Mouse (Mus musculus) embryonic facial prominence, embryonic 12.5 days (tissue): ENCODE measurements around the gene Glmp. TPM values are rescaled to one million over a fixed set of nuclear protein-coding genes. Genes with fewer than 3 reads are reported as not detected.
"Not testable (repeated sequence)": the region's sequence is repeated elsewhere in the genome, so short reads cannot be mapped to it uniquely, and the experiment has no call there.

ENCODE experiments used
- ATAC-seq: fragments of 200-750 bp; cut with Nextera tagmentation; 2 replicates; pipeline ENCODE4 v1.8.0; 2017; ENCODE audit not compliant: insufficient number of reproducible peaks, insufficient read depth, low FRiP score, low TSS enrichment
- H3K27ac ChIP-seq: fragments of 300-500 bp; sonication (generic); 2 replicates; pipeline ENCODE4 v1.5.1; 2016; ENCODE audit warnings: mild to moderate bottlenecking
- H3K27me3 ChIP-seq: fragments of 300-500 bp; sonication (generic); 2 replicates; pipeline ENCODE4 v1.6.1; 2016; ENCODE audit warnings: mild to moderate bottlenecking, moderate library complexity
- H3K36me3 ChIP-seq: fragments of 300-500 bp; sonication (generic); 2 replicates; pipeline ENCODE4 v1.6.1; 2016; ENCODE audit warnings: mild to moderate bottlenecking
- H3K4me1 ChIP-seq: fragments of 300-500 bp; sonication (generic); 2 replicates; pipeline ENCODE4 v1.6.1; 2016
- H3K4me2 ChIP-seq: fragments of 300-500 bp; sonication (generic); replicated peaks from 2 replicates; pipeline ENCODE4 v1.6.1; 2016; ENCODE audit warnings: mild to moderate bottlenecking, moderate library complexity
- H3K4me3 ChIP-seq: fragments of 300-500 bp; sonication (generic); 2 replicates; pipeline ENCODE4 v1.5.1; 2016; ENCODE audit warnings: mild to moderate bottlenecking
- H3K9ac ChIP-seq: fragments of 300-500 bp; sonication (generic); 2 replicates; pipeline ENCODE4 v1.6.1; 2016; ENCODE audit warnings: mild to moderate bottlenecking, moderate library complexity
- H3K9me3 ChIP-seq: fragments of 300-500 bp; sonication (generic); 2 replicates; pipeline ENCODE4 v1.6.1; 2016; ENCODE audit warnings: mild to moderate bottlenecking, moderate library complexity
- WGBS: fragments of 180-500 bp; shearing (Covaris S2); methylation state at CpG from one replicate; pipeline ENCODE4 v1.1.7; 2016; 5-methylcytosine and 5-hydroxymethylcytosine counted together
- polyA plus RNA-seq: library from polyadenylated mRNA; unstranded; fragments of >200 nt; fragmentation: Nextera tagmentation; extraction: Ambion mirVana; gene quantifications from 2 replicates; pipeline ENCODE4 v1.2.1, GENCODE M21; 2016

The Glmp gene
- polyA plus RNA-seq, 1 experiment from 2014 or later: 169 TPM

DNA sequence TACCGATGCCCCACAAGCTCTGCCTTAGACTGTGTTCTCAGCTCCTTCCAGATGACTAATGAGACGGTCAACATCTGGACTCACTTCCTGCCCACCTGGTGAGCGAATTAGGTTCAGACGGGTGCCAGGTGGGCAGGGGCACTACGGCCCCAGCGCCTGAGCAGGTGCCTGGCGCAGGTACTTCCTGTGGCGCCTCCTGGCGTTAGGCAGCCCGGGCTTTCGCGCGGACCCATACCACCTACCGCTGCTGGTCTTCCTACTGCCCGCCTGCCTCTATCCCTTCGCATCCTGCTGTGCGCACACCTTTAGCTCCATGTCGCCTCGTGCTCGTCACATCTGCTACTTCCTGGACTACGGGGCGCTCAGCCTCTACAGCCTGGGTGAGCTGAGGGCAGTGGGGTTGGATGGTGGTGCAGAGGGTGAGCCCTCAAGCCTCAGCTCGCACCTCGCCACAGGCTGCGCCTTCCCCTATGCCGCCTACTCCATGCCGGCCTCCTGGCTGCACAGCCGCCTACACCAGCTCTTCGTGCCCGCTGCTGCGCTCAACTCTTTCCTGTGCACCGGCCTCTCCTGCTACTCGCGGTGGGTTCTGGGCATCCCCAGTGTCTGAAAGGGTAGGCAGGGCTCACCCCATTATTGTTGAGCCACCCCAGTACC is 41.0 kb downstream of the Glmp start:
- Histone ChIP-seq H3K4me1 (no peaks in the 10 kb centered on the region), H3K9ac (no peak overlapping the region), H3K27me3 (peaks cover 25% of the 10 kb centered on the region), H3K4me3 (no peak overlapping the region), H3K4me2 (no peak overlapping the region; the same call in 1 of the 2 replicates), H3K36me3 (peaks cover 17% of the 10 kb centered on the region), H3K9me3 (peaks cover 8% of the 10 kb centered on the region; the same call in 1 of the 2 replicates), H3K27ac (no peak overlapping the region)
- ATAC-seq: no peak; the same call in 1 of the 2 replicates
- 37% methylated on average over 34 of the region's 34 CpGs for WGBS

- Histone ChIP-seq H3K4me3 (peak overlapping the region; percentile 24; the same call in 1 of the 2 replicates), H3K4me2 (peak overlapping the region; percentile 40), H3K27me3 (peaks cover 25% of the 10 kb centered on the region)
- H3K9me3 ChIP-seq, H3K4me1 ChIP-seq, H3K36me3 ChIP-seq, H3K27ac ChIP-seq, H3K9ac ChIP-seq: not testable (repeated sequence)
- peak; percentile 76 for ATAC-seq
- WGBS: 5% methylated on average over 22 of the region's 22 CpGs
Measured at GRCm38 (mm10) chr3:88366830-88367428, 42.1 kb downstream of the Glmp start.

- not testable (repeated sequence) for H3K9ac ChIP-seq, H3K27ac ChIP-seq, H3K9me3 ChIP-seq, H3K4me3 ChIP-seq, H3K4me2 ChIP-seq, H3K36me3 ChIP-seq, H3K4me1 ChIP-seq
- H3K27me3 ChIP-seq: peaks cover 25% of the 10 kb centered on the region
- WGBS: 43% methylated on average over 3 of the region's 7 CpGs
- 0 out of 2 replicates have a peak, but pooled peaks have one; percentile 12 for ATAC-seq
Measured at GRCm38 (mm10) chr3:88367517-88367916, 42.7 kb downstream of the Glmp start.

- not testable (repeated sequence) for H3K4me2 ChIP-seq, H3K27ac ChIP-seq, ATAC-seq, H3K4me1 ChIP-seq, H3K36me3 ChIP-seq, H3K9ac ChIP-seq, H3K9me3 ChIP-seq, H3K4me3 ChIP-seq
- H3K27me3 ChIP-seq: peaks cover 25% of the 10 kb centered on the region
- WGBS: 85% methylated on average over 7 of the region's 7 CpGs
Measured at GRCm38 (mm10) chr3:88368511-88368910, 43.7 kb downstream of the Glmp start.

DNA sequence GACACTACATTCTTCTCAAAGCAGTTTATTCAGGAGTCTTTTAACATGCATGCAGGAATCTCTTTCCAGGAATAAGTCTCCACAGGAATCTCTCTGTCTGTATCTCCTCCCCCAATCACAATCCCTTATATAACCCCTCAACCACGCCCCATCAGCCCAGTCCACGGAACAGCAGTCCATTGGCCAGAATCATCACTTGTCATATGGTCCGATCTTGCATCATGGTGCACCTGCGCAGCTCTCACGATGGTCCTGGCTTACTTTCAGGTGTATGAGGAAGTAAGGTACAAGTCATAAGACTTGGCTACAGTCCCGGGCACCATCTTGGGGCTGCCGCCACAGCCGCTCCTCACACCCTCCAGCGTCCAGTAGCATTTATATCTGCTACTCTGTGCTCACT is 47.8 kb downstream of the Glmp start, which contains the start of gene Bglap3:
Gene Bglap3, minus strand, starts transcription at position 101 of the 400 bp plus-strand sequence.
- WGBS: 91% methylated on average over 9 of the region's 9 CpGs
- H3K4me2 ChIP-seq, H3K4me3 ChIP-seq, H3K4me1 ChIP-seq, H3K9me3 ChIP-seq, H3K9ac ChIP-seq, H3K27me3 ChIP-seq, ATAC-seq, H3K36me3 ChIP-seq, H3K27ac ChIP-seq: not testable (repeated sequence)

DNA sequence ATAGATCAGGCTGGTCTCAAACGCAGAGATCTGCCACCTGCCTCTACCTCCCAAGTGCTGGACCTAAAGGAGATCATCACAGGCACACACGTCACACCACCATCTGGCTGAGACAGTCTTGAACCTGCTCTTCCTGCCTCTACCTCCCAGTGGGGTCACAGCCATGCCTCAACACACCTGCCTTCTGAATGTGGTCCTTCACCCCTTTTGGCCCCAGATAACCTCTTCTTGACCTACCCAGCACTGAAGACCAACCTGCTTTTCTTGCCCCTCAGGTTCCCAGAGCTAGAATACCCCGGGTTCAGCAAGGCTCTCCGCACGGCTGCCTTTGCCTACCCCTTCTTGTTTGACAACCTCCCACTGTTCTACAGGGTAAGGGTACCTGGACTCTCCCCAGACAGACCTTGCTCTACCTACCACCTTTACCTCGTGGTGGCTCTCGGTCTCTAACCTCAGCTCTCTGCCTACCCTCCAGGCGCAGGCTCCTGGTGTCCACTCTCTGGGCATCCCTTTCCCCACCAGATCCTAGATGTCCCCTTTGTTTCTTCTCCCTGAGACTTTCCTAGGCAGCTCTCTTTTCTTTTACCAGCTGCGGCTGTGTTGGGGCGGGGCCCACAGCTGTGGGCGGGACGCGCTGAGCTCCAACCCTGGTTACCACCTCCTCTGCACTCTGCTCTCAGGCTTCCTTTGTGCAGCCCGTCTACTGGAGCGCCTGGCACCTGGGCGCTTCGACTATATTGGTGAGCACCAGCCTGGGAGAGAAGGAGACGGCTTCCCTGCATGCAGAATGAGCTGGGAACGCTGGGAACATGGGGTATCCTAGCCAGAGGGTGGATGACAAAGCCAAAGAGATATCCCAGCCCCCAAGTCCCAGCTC is 51.2 kb downstream of the Glmp start:
- H3K9me3 ChIP-seq, H3K27me3 ChIP-seq, H3K9ac ChIP-seq, H3K36me3 ChIP-seq, H3K4me1 ChIP-seq: not testable (repeated sequence)
- ATAC-seq: peak; percentile 84
- 10% methylated on average over 19 of the region's 19 CpGs for WGBS
- Histone ChIP-seq H3K27ac (0 out of 2 replicates have a peak overlapping the region, but pooled peaks have one; percentile 30), H3K4me2 (peak overlapping the region; percentile 44), H3K4me3 (peak overlapping the region; percentile 19; the same call in 1 of the 2 replicates)

- 23% methylated on average over 7 of the region's 7 CpGs for WGBS
- not testable (repeated sequence) for H3K36me3 ChIP-seq, H3K4me3 ChIP-seq, H3K9ac ChIP-seq, H3K27ac ChIP-seq, H3K4me1 ChIP-seq, ATAC-seq, H3K9me3 ChIP-seq, H3K27me3 ChIP-seq
- peak overlapping the region; percentile 44 for H3K4me2 ChIP-seq
Measured at GRCm38 (mm10) chr3:88376644-88377043, 51.8 kb downstream of the Glmp start.

GRCm38 (mm10) chr3:88378599-88378998 is 53.8 kb downstream of the Glmp start, which contains the start of gene Bglap2:
TSS of gene Bglap2 (minus strand) at chr3:88378699.
- not testable (repeated sequence) for ATAC-seq, H3K27ac ChIP-seq, H3K9ac ChIP-seq, H3K4me1 ChIP-seq, H3K4me2 ChIP-seq, H3K4me3 ChIP-seq, H3K27me3 ChIP-seq, H3K9me3 ChIP-seq, H3K36me3 ChIP-seq
- WGBS: 71% methylated on average over 5 of the region's 5 CpGs

Other genes starting within 250 kb of the Glmp start
- 0.32 and 0.46 TPM in 2 replicates for gene Ttc24, start 246.7 kb upstream of the Glmp start, polyA plus RNA-seq
- gene Iqgap3, start 243.1 kb upstream of the Glmp start, polyA plus RNA-seq: 24.4 and 25.8 TPM in 2 replicates
- 16.9 and 17.7 TPM in 2 replicates for gene Mef2d, start 182.7 kb upstream of the Glmp start, polyA plus RNA-seq
- 0.64 and 1.3 TPM in 2 replicates for gene Rhbg, start 70.3 kb upstream of the Glmp start, polyA plus RNA-seq
- gene Gm38392, start 37.8 kb upstream of the Glmp start, polyA plus RNA-seq: not detected in 2 replicates
- 16.1 and 16.9 TPM in 2 replicates for gene Tsacc, start 28.0 kb upstream of the Glmp start, polyA plus RNA-seq
- gene Cct3, start 27.9 kb upstream of the Glmp start, polyA plus RNA-seq: 600 and 614 TPM in 2 replicates
- 4.5 and 4.8 TPM in 2 replicates for gene Tmem79, start 11.1 kb downstream of the Glmp start, polyA plus RNA-seq
- gene Smg5, start 11.2 kb downstream of the Glmp start, polyA plus RNA-seq: 65.1 and 74.4 TPM in 2 replicates
- gene Paqr6, start 39.6 kb downstream of the Glmp start, polyA plus RNA-seq: 2.8 and 3.3 TPM in 2 replicates
- 0.17 TPM in 1 of 2 replicates, not detected in the other for gene Bglap3, start 47.7 kb downstream of the Glmp start, polyA plus RNA-seq
- not detected in 2 replicates for gene Bglap2, start 53.7 kb downstream of the Glmp start, polyA plus RNA-seq
- gene Bglap, start 59.4 kb downstream of the Glmp start, polyA plus RNA-seq: not detected in 2 replicates
- 130 and 133 TPM in 2 replicates for gene Pmf1, start 85.3 kb downstream of the Glmp start, polyA plus RNA-seq
- gene Slc25a44, start 100.1 kb downstream of the Glmp start, polyA plus RNA-seq: 17.0 and 17.3 TPM in 2 replicates
- gene Sema4a, start 136.2 kb downstream of the Glmp start, polyA plus RNA-seq: 7.5 and 9.0 TPM in 2 replicates
- 109 and 113 TPM in 2 replicates for gene Lmna, start 184.9 kb downstream of the Glmp start, polyA plus RNA-seq
- 36.3 and 37.7 TPM in 2 replicates for gene Mex3a, start 207.4 kb downstream of the Glmp start, polyA plus RNA-seq
- gene Rab25, start 223.3 kb downstream of the Glmp start, polyA plus RNA-seq: 4.0 and 5.5 TPM in 2 replicates
- 144 and 146 TPM in 2 replicates for gene Lamtor2, start 228.1 kb downstream of the Glmp start, polyA plus RNA-seq
- gene Ubqln4, start 228.7 kb downstream of the Glmp start, polyA plus RNA-seq: 57.5 and 63.7 TPM in 2 replicates